Mouse (Mus musculus) cortical plate, adult 2 months (tissue): ENCODE results near the gene Iqsec1. TPM values are rescaled to one million over a fixed set of nuclear protein-coding genes. Genes with fewer than 3 reads are reported as not detected.

Experiments used
- H3K27ac ChIP-seq: fragments of 200-500 bp; 2 replicates; pipeline ENCODE4 v1.5.1; 2012; ENCODE audit warnings: low read length, control low read depth, inconsistent platforms; ENCODE audit not compliant: insufficient read depth
- H3K4me1 ChIP-seq: fragments of 200-500 bp; 2 replicates; pipeline ENCODE4 v1.6.1; 2011; ENCODE audit warnings: low read length; ENCODE audit not compliant: control insufficient read depth, insufficient read depth
- H3K4me3 ChIP-seq: fragments of 200-500 bp; 2 replicates; pipeline ENCODE4 v1.5.1; 2011; ENCODE audit warnings: mild to moderate bottlenecking, low read length, control low read depth; ENCODE audit not compliant: insufficient read depth
- CTCF ChIP-seq: fragments of 200-500 bp; IDR thresholded peaks from 2 replicates; pipeline ENCODE4 v1.5.1; 2011; ENCODE audit warnings: mild to moderate bottlenecking, control low read depth, low read length; ENCODE audit not compliant: insufficient read depth; ENCODE audit errors: extremely low read depth
- POLR2A ChIP-seq: fragments of 200-500 bp; IDR thresholded peaks from 2 replicates; pipeline ENCODE4 v1.6.1; 2011; ENCODE audit warnings: mild to moderate bottlenecking, low read length, control low read depth; ENCODE audit not compliant: insufficient read depth; ENCODE audit errors: extremely low read depth
- polyA plus RNA-seq: library from polyadenylated mRNA; depleted of rRNA; stranded (reverse); fragments of >200 nt; gene quantifications from 2 replicates; pipeline ENCODE4 v1.2.3, GENCODE M21; 2012

Gene Iqsec1
- polyA plus RNA-seq, 1 experiment, result 186 TPM

DNA sequence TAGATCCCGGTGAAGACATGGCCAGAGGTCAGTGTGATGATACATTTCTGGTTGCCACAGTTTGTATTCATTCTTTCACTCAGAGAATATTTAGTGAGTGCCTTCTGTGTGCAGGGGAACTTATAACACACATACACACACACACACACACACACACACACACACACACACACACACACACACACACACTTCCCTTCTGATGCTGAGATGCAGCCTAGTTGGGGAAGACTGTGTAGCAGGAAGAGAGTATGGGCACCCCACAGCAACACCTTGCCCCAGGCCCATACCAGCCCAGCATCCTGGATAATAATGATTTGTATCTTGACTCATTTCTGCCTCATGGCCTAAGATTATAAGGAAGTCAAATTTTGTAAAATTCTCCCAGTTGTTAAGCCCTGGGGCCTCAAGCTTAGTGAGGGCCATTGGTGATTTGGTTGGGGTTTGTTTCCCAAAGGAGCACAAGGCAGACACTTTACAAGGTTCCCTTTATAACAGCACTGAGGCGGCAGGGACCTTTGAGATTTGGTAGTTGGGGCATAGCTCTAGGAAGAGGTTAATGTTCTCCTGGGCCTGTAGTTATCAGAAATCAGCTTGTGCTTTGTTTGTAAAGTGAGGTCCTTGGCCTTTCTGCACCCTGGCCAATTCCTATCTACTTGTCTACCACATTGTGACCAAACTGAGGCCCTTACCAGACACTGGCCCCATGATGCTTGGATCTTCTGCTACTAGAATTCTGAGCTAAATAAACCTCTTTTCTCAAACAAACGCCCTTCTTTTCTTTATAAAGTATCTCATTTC is 242.9 kb downstream of the Iqsec1 start:
- H3K27ac ChIP-seq, result no peak overlapping the region
- peaks cover 2% of the 10 kb centered on the region; the same call in 1 of the 2 replicates for H3K4me1 ChIP-seq
- TF ChIP-seq CTCF (no peak), POLR2A (no peak)
- no peak overlapping the region for H3K4me3 ChIP-seq

- H3K27ac ChIP-seq, result no peak overlapping the region
- TF ChIP-seq CTCF (no peak), POLR2A (no peak)
- H3K4me3 ChIP-seq, result no peak overlapping the region
- H3K4me1 ChIP-seq, result peaks cover 2% of the 10 kb centered on the region; the same call in 1 of the 2 replicates
Observed at GRCm38 (mm10) chr6:90742453-90742852, 246.0 kb downstream of the Iqsec1 start.

DNA sequence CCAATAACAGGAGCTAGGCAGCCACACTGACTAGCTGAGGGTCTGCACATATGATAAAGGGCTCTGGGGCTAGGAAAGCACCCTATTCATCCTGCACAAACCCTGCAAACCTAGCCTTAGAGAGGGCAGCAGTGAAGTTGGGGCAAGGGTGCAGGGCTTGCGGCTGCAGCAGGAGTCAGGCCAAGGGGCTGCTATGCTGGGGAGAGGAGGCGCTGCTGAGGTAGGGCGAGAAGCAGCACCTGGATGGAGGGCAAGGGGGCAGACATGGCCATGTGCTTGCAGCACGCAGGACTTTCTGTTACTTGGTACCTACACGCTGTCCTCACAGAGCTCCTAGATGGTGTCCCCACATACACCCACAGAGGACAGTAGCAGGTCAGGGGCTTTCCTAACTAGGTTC is 246.8 kb downstream of the Iqsec1 start:
- Histone ChIP-seq H3K4me1 (peaks cover 2% of the 10 kb centered on the region; the same call in 1 of the 2 replicates), H3K27ac (no peak overlapping the region), H3K4me3 (no peak overlapping the region)
- TF ChIP-seq POLR2A, result no peak
- no peak for TF ChIP-seq CTCF

DNA sequence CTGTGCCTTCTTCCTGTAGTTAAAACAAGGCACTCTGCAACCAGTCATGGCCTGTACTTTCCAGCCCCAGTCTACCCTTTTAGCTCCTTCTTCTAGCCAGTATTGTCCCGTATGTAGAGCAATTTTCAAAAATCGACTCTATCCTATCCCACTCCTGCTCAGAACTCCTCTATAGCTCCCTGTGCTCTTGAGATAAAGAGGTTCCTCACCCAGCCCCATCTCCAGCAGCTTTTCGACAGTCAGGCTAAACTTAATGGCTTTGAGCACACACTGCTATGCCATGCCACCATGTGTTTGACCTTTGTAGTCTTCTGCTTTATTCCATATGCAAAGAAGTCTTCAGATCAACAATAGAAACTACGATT is 247.4 kb downstream of the Iqsec1 start:
- H3K27ac ChIP-seq, result no peak overlapping the region
- TF ChIP-seq POLR2A (no peak), CTCF (no peak)
- H3K4me3 ChIP-seq, result no peak overlapping the region
- no peaks in the 10 kb centered on the region; the same call in 1 of the 2 replicates for H3K4me1 ChIP-seq

DNA sequence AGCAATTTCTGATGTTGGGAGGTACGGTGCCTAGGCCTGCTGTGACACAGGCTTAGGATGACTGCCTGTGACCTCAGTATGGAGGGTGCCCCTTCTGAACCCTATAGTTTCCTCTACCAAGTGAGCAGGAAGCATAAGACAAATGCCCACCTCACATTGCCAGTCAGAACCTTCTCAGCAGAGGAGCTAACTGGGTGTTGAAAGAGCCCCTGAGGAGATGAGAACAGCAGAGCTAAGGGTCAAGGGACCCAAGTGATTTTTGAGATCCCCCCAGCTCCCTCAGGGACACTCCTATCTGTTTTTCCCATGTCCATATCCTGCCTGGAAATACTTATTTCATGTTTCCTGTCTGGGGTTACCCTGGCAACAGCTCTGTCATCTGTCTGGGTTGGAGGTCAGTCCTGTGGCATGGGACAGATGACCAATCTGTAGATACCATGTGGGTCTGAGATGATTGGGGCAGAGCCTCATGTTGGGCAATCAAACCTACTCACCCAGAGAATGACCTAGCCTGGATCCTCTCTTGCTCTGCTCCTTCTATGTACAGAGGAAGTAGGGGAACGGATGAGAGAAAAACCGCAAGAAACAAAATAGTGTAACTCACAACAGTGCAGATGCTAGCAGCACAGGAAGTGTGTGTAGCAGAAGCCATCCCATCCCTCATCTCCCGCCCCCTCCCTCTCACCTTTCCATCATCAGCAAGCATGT is 248.0 kb downstream of the Iqsec1 start:
- Histone ChIP-seq H3K27ac (no peak overlapping the region), H3K4me1 (no peaks in the 10 kb centered on the region; the same call in 1 of the 2 replicates), H3K4me3 (no peak overlapping the region)
- TF ChIP-seq CTCF (no peak), POLR2A (no peak)

- Histone ChIP-seq H3K27ac (no peak overlapping the region), H3K4me3 (peak overlapping the region; percentile 48; the same call in 1 of the 2 replicates), H3K4me1 (peaks cover 3% of the 10 kb centered on the region; the same call in 1 of the 2 replicates)
- peak; percentile 99 for TF ChIP-seq CTCF
- TF ChIP-seq POLR2A, result no peak
Observed at GRCm38 (mm10) chr6:90737376-90737775, 251.1 kb downstream of the Iqsec1 start.

DNA sequence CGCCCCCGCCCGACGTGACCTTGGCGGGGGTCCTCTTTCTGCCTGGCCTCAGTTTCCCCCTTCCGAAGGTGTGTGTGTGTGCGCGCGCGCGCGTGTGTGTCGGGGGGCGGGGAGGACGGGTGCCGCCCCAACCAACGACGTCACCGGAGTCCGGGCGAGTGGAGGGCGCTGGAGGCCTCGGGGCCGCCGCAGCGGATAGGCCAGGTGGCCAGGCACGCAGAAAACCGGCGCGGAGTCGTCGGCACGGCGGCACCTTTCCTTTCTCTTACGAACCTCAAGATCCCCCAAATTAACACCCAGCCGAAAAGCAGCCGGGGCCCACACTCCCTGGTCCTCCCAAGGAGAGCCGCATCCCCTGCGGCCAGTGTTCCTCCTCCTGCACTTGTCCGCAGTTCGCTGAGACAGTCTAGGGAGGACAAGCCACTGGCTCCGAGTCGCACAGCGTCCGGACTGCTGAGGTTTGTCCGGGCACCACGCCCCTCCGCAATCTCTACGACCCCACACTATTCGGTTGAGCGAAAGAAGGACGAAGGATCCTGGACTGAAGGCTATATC is 251.7 kb downstream of the Iqsec1 start:
- TF ChIP-seq CTCF, result no peak
- TF ChIP-seq POLR2A, result no peak
- Histone ChIP-seq H3K4me1 (peaks cover 5% of the 10 kb centered on the region; the same call in 1 of the 2 replicates), H3K27ac (0 out of 2 replicates have a peak overlapping the region, but pooled peaks have one; percentile 0), H3K4me3 (peak overlapping the region; percentile 48)

DNA sequence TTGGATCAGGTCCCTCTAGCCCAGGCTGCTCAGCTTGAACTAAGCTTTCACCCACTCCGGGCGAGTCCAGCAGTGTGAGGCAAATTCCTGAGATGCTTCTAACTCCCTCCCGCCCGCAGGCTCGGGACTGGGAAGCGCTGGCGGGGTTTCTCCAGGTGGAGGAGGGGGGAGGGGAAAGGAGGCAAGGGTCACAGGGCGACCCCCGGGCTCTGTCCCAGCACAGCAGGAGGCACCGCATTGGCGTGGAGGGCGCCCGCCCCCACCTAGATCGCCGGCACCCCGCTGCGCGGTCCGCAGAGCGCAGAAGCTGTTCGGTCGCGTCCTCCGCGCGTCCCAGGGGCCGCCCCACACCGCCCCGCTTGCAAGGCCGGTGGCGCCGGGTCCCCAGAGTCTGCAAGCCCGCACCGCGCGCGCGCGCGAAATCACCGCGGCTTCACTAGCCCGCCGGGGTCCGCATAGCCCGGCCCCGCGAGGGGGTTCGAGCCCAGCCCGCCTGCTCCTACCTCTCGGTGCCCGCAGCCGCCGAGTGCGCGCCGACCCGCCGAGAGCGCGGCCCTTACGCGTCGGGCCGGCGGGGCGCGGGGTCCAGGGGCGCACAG is 252.3 kb downstream of the Iqsec1 start:
- Histone ChIP-seq H3K27ac (peak overlapping the region; percentile 0; the same call in 1 of the 2 replicates), H3K4me3 (peak overlapping the region; percentile 48), H3K4me1 (peaks cover 5% of the 10 kb centered on the region; the same call in 1 of the 2 replicates)
- TF ChIP-seq POLR2A (no peak), CTCF (no peak)

DNA sequence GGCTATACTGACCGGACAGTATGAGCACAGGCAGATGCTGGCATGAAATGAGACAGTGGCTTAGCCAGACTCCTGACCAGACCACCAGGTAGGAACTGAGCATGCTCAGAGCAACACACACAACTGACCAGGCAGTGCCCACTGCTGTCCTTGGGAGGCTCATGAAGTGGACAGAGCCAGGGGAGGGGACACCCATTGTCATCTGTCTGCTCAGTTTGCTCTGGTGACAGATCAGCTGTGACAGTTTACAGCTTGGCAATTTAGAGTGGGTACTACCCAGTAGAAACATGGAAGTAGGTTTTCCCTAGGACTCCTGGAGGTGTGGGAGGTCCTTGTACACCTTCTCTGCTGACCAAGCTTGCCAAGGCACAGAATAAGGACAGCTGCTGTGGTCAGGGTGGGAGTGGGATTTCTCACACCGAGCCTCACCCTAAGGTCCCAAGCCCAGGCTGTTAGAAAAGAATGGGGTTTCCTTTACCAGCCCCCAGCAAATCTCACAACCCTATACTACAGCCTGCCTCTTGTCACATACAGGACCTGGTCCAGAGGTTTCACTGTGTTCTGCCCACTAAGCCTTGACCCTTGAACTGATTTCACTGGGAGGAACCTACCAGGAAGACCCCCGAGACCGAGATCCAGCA is 253.0 kb downstream of the Iqsec1 start:
- Histone ChIP-seq H3K4me1 (peaks cover 5% of the 10 kb centered on the region; the same call in 1 of the 2 replicates), H3K4me3 (peak overlapping the region; percentile 48; the same call in 1 of the 2 replicates), H3K27ac (no peak overlapping the region)
- no peak for TF ChIP-seq CTCF
